Mouse (Mus musculus) heart, embryonic 10.5 days (tissue): ENCODE results near the gene Srrm1. TPM values are rescaled to one million over a fixed set of nuclear protein-coding genes. Genes with fewer than 3 reads are reported as not detected.
"Not testable (repeated sequence)": the region's sequence is repeated elsewhere in the genome, so short reads cannot be mapped to it uniquely, and the experiment has no call there.

Experiments
- DNase-seq: peaks from one replicate; pipeline ENCODE4 v3.0.0-alpha.2; 2017; ENCODE audit warnings: low spot score
- H3K27ac ChIP-seq: fragments of 300-500 bp; sonication (generic); 2 replicates; pipeline ENCODE4 v1.5.1; 2016; ENCODE audit warnings: mild to moderate bottlenecking
- H3K27me3 ChIP-seq: fragments of 300-500 bp; sonication (generic); 2 replicates; pipeline ENCODE4 v1.6.1; 2016; ENCODE audit warnings: mild to moderate bottlenecking; ENCODE audit not compliant: poor library complexity, insufficient read depth, severe bottlenecking
- H3K36me3 ChIP-seq: fragments of 300-500 bp; sonication (generic); 2 replicates; pipeline ENCODE4 v1.6.1; 2016; ENCODE audit warnings: mild to moderate bottlenecking, moderate library complexity
- H3K4me1 ChIP-seq: fragments of 300-500 bp; sonication (generic); 2 replicates; pipeline ENCODE4 v1.6.1; 2016; ENCODE audit warnings: mild to moderate bottlenecking
- H3K4me3 ChIP-seq: fragments of 300-500 bp; sonication (generic); 2 replicates; pipeline ENCODE4 v1.5.1; 2016; ENCODE audit warnings: mild to moderate bottlenecking, moderate library complexity
- H3K9me3 ChIP-seq: fragments of 300-500 bp; sonication (generic); 2 replicates; pipeline ENCODE4 v1.6.1; 2016; ENCODE audit warnings: mild to moderate bottlenecking, moderate library complexity
- WGBS: fragments of 180-500 bp; shearing (Covaris S2); methylation state at CpG from one replicate; pipeline ENCODE4 v1.1.7; 2016; 5-methylcytosine and 5-hydroxymethylcytosine counted together
- polyA plus RNA-seq: library from polyadenylated mRNA; unstranded; fragments of >200 nt; fragmentation: Nextera tagmentation; extraction: Ambion mirVana; gene quantifications from 2 replicates; pipeline ENCODE4 v1.2.1, GENCODE M21; 2016

Srrm1 gene
- polyA plus RNA-seq, 1 experiment from 2014 or later, result 193 TPM

- WGBS, result 5% methylated on average over 12 of the region's 12 CpGs
- Histone ChIP-seq H3K4me3 (peak overlapping the region; percentile 31; the same call in 1 of the 2 replicates), H3K27me3 (no peaks in the 10 kb centered on the region), H3K36me3 (no peaks in the 10 kb centered on the region), H3K9me3 (no peaks in the 10 kb centered on the region), H3K27ac (peak overlapping the region; percentile 86), H3K4me1 (peaks cover 53% of the 10 kb centered on the region)
- DNase-seq, result peak; percentile 84
Measured at GRCm38 (mm10) chr4:135292477-135293089, 60.5 kb downstream of the Srrm1 start.

- Histone ChIP-seq H3K36me3 (no peaks in the 10 kb centered on the region), H3K27me3 (no peaks in the 10 kb centered on the region), H3K27ac (peak overlapping the region; percentile 86), H3K9me3 (no peaks in the 10 kb centered on the region), H3K4me1 (peaks cover 52% of the 10 kb centered on the region), H3K4me3 (peak overlapping the region; percentile 31; the same call in 1 of the 2 replicates)
- no peak for DNase-seq
- WGBS, result 18% methylated on average over 6 of the region's 6 CpGs
Measured at GRCm38 (mm10) chr4:135291841-135292240, 61.3 kb downstream of the Srrm1 start.

- H3K27ac ChIP-seq, result peak overlapping the region; percentile 86
Measured at GRCm38 (mm10) chr4:135291199-135291598, 61.9 kb downstream of the Srrm1 start.

GRCm38 (mm10) chr4:135287975-135288374 is 65.1 kb downstream of the Srrm1 start:
- Histone ChIP-seq H3K27ac (peak overlapping the region; percentile 95), H3K4me1 (peaks cover 61% of the 10 kb centered on the region), H3K4me3 (no peak overlapping the region), H3K9me3 (no peaks in the 10 kb centered on the region), H3K36me3 (no peaks in the 10 kb centered on the region), H3K27me3 (no peaks in the 10 kb centered on the region)
- WGBS, result 35% methylated on average over 3 of the region's 3 CpGs
- peak; percentile 89 for DNase-seq

More at GRCm38 (mm10) chr4:135291199-135291598, 61.9 kb downstream of the Srrm1 start:
- no peak for DNase-seq
- WGBS, result 92% methylated on average over 8 of the region's 8 CpGs
- Histone ChIP-seq H3K36me3 (no peaks in the 10 kb centered on the region), H3K27me3 (no peaks in the 10 kb centered on the region), H3K9me3 (no peaks in the 10 kb centered on the region), H3K4me3 (no peak overlapping the region), H3K4me1 (peaks cover 55% of the 10 kb centered on the region)

GRCm38 (mm10) chr4:135286833-135287395 is 66.2 kb downstream of the Srrm1 start:
- Histone ChIP-seq H3K36me3 (no peaks in the 10 kb centered on the region), H3K27ac (peak overlapping the region; percentile 95), H3K27me3 (no peaks in the 10 kb centered on the region), H3K4me1 (peaks cover 51% of the 10 kb centered on the region), H3K9me3 (no peaks in the 10 kb centered on the region), H3K4me3 (peak overlapping the region; percentile 52)
- WGBS, result 2% methylated on average over 16 of the region's 16 CpGs
- DNase-seq, result peak; percentile 93

GRCm38 (mm10) chr4:135286033-135286622 is 67.0 kb downstream of the Srrm1 start:
- WGBS, result 48% methylated on average over 12 of the region's 12 CpGs
- Histone ChIP-seq H3K9me3 (no peaks in the 10 kb centered on the region), H3K36me3 (no peaks in the 10 kb centered on the region), H3K4me3 (peak overlapping the region; percentile 52; the same call in 1 of the 2 replicates), H3K4me1 (peaks cover 43% of the 10 kb centered on the region), H3K27ac (peak overlapping the region; percentile 95), H3K27me3 (no peaks in the 10 kb centered on the region)
- DNase-seq, result no peak

- no peaks in the 10 kb centered on the region for H3K9me3 ChIP-seq
- no peaks in the 10 kb centered on the region for H3K27me3 ChIP-seq
- H3K4me3 ChIP-seq, result no peak overlapping the region
- WGBS, result 44% methylated on average over 8 of the region's 8 CpGs
- H3K36me3 ChIP-seq, result no peaks in the 10 kb centered on the region
- DNase-seq, result no peak
- H3K4me1 ChIP-seq, result peaks cover 40% of the 10 kb centered on the region
- peak overlapping the region; percentile 95 for H3K27ac ChIP-seq
Measured at GRCm38 (mm10) chr4:135285436-135285835, 67.7 kb downstream of the Srrm1 start.

- no peak overlapping the region for H3K27ac ChIP-seq
- no peaks in the 10 kb centered on the region for H3K36me3 ChIP-seq
- WGBS, result 88% methylated on average over 7 of the region's 7 CpGs
- H3K4me1 ChIP-seq, result peaks cover 39% of the 10 kb centered on the region
- H3K27me3 ChIP-seq, result no peaks in the 10 kb centered on the region
- no peaks in the 10 kb centered on the region for H3K9me3 ChIP-seq
- no peak for DNase-seq
- no peak overlapping the region for H3K4me3 ChIP-seq
Measured at GRCm38 (mm10) chr4:135283875-135284274, 69.2 kb downstream of the Srrm1 start.

GRCm38 (mm10) chr4:135283417-135283816 is 69.7 kb downstream of the Srrm1 start:
- Histone ChIP-seq H3K27me3 (no peaks in the 10 kb centered on the region), H3K4me1 (peaks cover 34% of the 10 kb centered on the region), H3K27ac (no peak overlapping the region), H3K9me3 (no peaks in the 10 kb centered on the region), H3K4me3 (no peak overlapping the region), H3K36me3 (no peaks in the 10 kb centered on the region)
- no peak for DNase-seq
- 73% methylated on average over 4 of the region's 4 CpGs for WGBS

- WGBS, result 52% methylated on average over 13 of the region's 13 CpGs
- no peaks in the 10 kb centered on the region for H3K9me3 ChIP-seq
- DNase-seq, result no peak
- no peaks in the 10 kb centered on the region for H3K36me3 ChIP-seq
- 0 out of 2 replicates have a peak overlapping the region, but pooled peaks have one; percentile 38 for H3K27ac ChIP-seq
- no peak overlapping the region for H3K4me3 ChIP-seq
- H3K4me1 ChIP-seq, result peaks cover 32% of the 10 kb centered on the region
- no peaks in the 10 kb centered on the region for H3K27me3 ChIP-seq
Measured at GRCm38 (mm10) chr4:135282651-135283290, 70.3 kb downstream of the Srrm1 start.

- not testable (repeated sequence) for H3K27ac ChIP-seq, H3K9me3 ChIP-seq, H3K4me3 ChIP-seq, H3K27me3 ChIP-seq, DNase-seq, H3K36me3 ChIP-seq
- peaks cover 21% of the 10 kb centered on the region for H3K4me1 ChIP-seq
- 71% methylated on average over 2 of the region's 2 CpGs for WGBS
Measured at GRCm38 (mm10) chr4:135280016-135280415, 73.1 kb downstream of the Srrm1 start.

GRCm38 (mm10) chr4:135276681-135277379 is 76.3 kb downstream of the Srrm1 start:
- Histone ChIP-seq H3K4me1 (peaks cover 27% of the 10 kb centered on the region), H3K9me3 (no peaks in the 10 kb centered on the region), H3K27me3 (no peaks in the 10 kb centered on the region), H3K36me3 (no peaks in the 10 kb centered on the region), H3K27ac (peak overlapping the region; percentile 75), H3K4me3 (no peak overlapping the region)
- no peak for DNase-seq
- 42% methylated on average over 4 of the region's 4 CpGs for WGBS
